Mouse (Mus musculus) left cerebral cortex, postnatal 25 days (tissue): ENCODE measurements around the gene Rgs10. TPM values are rescaled to one million over a fixed set of nuclear protein-coding genes. Genes with fewer than 3 reads are reported as not detected.

Source experiments
- DNase-seq, 2 experiments: peaks; one replicate each; pipeline ENCODE4 v3.0.0; 2022; ENCODE audit warnings: low spot score in 2 of 2, mixed read lengths in 1 of 2
- intact Hi-C: fragments of 180-260 bp; cut with DNase I; formaldehyde crosslinking; loops from one replicate; pipeline ENCODE4 v1.15.1; 2025
- total RNA-seq, 2 experiments: library from RNA; stranded (reverse); gene quantifications; 2 replicates each; pipeline ENCODE4 v1.2.3; 2021

Gene Rgs10
- 10 to 100 TPM; 45.2 to 55.3 TPM for total RNA-seq

GRCm38 (mm10) chr7:128417930-128418779 is at the start of gene Rgs10:
TSS of gene Rgs10 (minus strand) at chr7:128418758.
- intact Hi-C loops = loop anchor here (5.0 kb wide), 1 partner anchor 171 kb away; the partner anchor contains the start of gene Tgfb1i1
- peak; percentile 53 to 56 for DNase-seq

- no peak for DNase-seq
- intact Hi-C loops = loop anchor here (5.0 kb wide), 1 partner anchor 215 kb away; the partner anchor contains the start of gene Tgfb1i1
These were observed 43.8 kb upstream of the Rgs10 start for GRCm38 (mm10) chr7:128462406-128462805.

GRCm38 (mm10) chr7:128461285-128462215 is 43.0 kb upstream of the Rgs10 start, which contains the start of gene Tial1:
TSS of gene Tial1 (minus strand) at chr7:128461717.
- intact Hi-C loops = loop anchor here (2.0 to 5.0 kb wide), 2 partner anchors 214 to 229 kb away; partner anchors contain the start of gene Tgfb1i1
- peak; percentile 97 to 100 for DNase-seq

GRCm38 (mm10) chr7:128460865-128461228 is 42.3 kb upstream of the Rgs10 start:
- intact Hi-C loops = loop anchor here (2.0 to 5.0 kb wide), 2 partner anchors 214 to 230 kb away; partner anchors contain the start of gene Tgfb1i1
- DNase-seq = no peak

- peak; percentile 17 to 38 for DNase-seq
- intact Hi-C loops = loop anchor here (2.0 to 5.0 kb wide), 2 partner anchors 213 to 231 kb away; partner anchors contain the start of gene Tgfb1i1
These were observed 41.7 kb upstream of the Rgs10 start for GRCm38 (mm10) chr7:128460131-128460864.

GRCm38 (mm10) chr7:128459791-128460130 is 41.2 kb upstream of the Rgs10 start:
- intact Hi-C loops = loop anchor here (2.0 to 5.0 kb wide), 2 partner anchors 212 to 231 kb away; partner anchors contain the start of gene Tgfb1i1

GRCm38 (mm10) chr7:128458011-128458410 is 39.5 kb upstream of the Rgs10 start:
- DNase-seq = no peak
- intact Hi-C loops = no loop called here

More at GRCm38 (mm10) chr7:128459791-128460130, 41.2 kb upstream of the Rgs10 start:
- DNase-seq = no peak

- peak in 1 of 2 experiments; percentile 68 for DNase-seq
- intact Hi-C loops = no loop called here
These were observed 34.2 kb upstream of the Rgs10 start for GRCm38 (mm10) chr7:128452731-128453130.

GRCm38 (mm10) chr7:128440584-128440983 is 22.0 kb upstream of the Rgs10 start:
- intact Hi-C loops = no loop called here
- DNase-seq = no peak

- intact Hi-C loops = no loop called here
- DNase-seq = no peak
These were observed 20.7 kb upstream of the Rgs10 start for GRCm38 (mm10) chr7:128439251-128439650.

- intact Hi-C loops = no loop called here
- no peak for DNase-seq
These were observed 19.6 kb upstream of the Rgs10 start for GRCm38 (mm10) chr7:128438131-128438530.

GRCm38 (mm10) chr7:128433213-128433612 is 14.7 kb upstream of the Rgs10 start:
- intact Hi-C loops = loop anchor here (1.0 kb wide), 1 partner anchor 257 kb away; no protein-coding TSS in a partner anchor
- DNase-seq = peak in 1 of 2 experiments; percentile 28

GRCm38 (mm10) chr7:128432574-128432973 is 14.0 kb upstream of the Rgs10 start:
- intact Hi-C loops = no loop called here
- no peak for DNase-seq

GRCm38 (mm10) chr7:128422491-128422890 is 3.9 kb upstream of the Rgs10 start:
- intact Hi-C loops = no loop called here
- no peak for DNase-seq

- peak in 1 of 2 experiments; percentile 62 for DNase-seq
- intact Hi-C loops = no loop called here
These were observed 3.1 kb upstream of the Rgs10 start for GRCm38 (mm10) chr7:128421701-128422100.

- DNase-seq = no peak
- intact Hi-C loops = loop anchor here (5.0 kb wide), 1 partner anchor 172 kb away; the partner anchor contains the start of gene Tgfb1i1
These were observed 1.1 kb upstream of the Rgs10 start for GRCm38 (mm10) chr7:128419690-128420089.

- intact Hi-C loops = loop anchor here (5.0 kb wide), 1 partner anchor 170 kb away; the partner anchor contains the start of gene Tgfb1i1
- no peak for DNase-seq
These were observed 1.2 kb downstream of the Rgs10 start for GRCm38 (mm10) chr7:128417226-128417929.

- intact Hi-C loops = loop anchor here (5.0 kb wide), 1 partner anchor 169 kb away; the partner anchor contains the start of gene Tgfb1i1
- no peak for DNase-seq
These were observed 1.9 kb downstream of the Rgs10 start for GRCm38 (mm10) chr7:128416664-128417063.
